Mouse (Mus musculus) lung, postnatal 0 days (tissue): Measurements from ENCODE around the gene Ucp3.

Experiments
- CTCF ChIP-seq: IDR thresholded peaks from 2 replicates; pipeline ENCODE4 v1.5.1; 2016; ENCODE audit warnings: antibody characterized with exemption, mild to moderate bottlenecking
- EP300 ChIP-seq: IDR thresholded peaks from 2 replicates; pipeline ENCODE4 v1.6.1; 2016; ENCODE audit warnings: antibody characterized with exemption, mild to moderate bottlenecking, control low read depth

GRCm38 (mm10) chr7:100471407-100471797, 1.4 kb upstream of the Ucp3 start:
- TF ChIP-seq CTCF, result no peak
- no peak for TF ChIP-seq EP300
